Mouse (Mus musculus) hindbrain, embryonic 12.5 days (tissue): ENCODE data around the gene Prkcsh. TPM values are rescaled to one million over a fixed set of nuclear protein-coding genes. Genes with fewer than 3 reads are reported as not detected.

Experiments
- ATAC-seq: fragments of 200-750 bp; cut with Nextera tagmentation; 2 replicates; pipeline ENCODE4 v1.8.0; 2017; ENCODE audit warnings: moderate TSS enrichment; ENCODE audit not compliant: low FRiP score
- H3K27ac ChIP-seq: fragments of 300-500 bp; sonication (generic); 2 replicates; pipeline ENCODE4 v1.5.1; 2016; ENCODE audit warnings: mild to moderate bottlenecking
- H3K27me3 ChIP-seq: fragments of 300-500 bp; sonication (generic); 2 replicates; pipeline ENCODE4 v1.6.1; 2016; ENCODE audit warnings: mild to moderate bottlenecking
- H3K36me3 ChIP-seq: fragments of 300-500 bp; sonication (generic); 2 replicates; pipeline ENCODE4 v1.6.1; 2016; ENCODE audit warnings: mild to moderate bottlenecking
- H3K4me1 ChIP-seq: fragments of 300-500 bp; sonication (generic); 2 replicates; pipeline ENCODE4 v1.6.1; 2016
- H3K4me2 ChIP-seq: fragments of 300-500 bp; sonication (generic); replicated peaks from 2 replicates; pipeline ENCODE4 v1.6.1; 2016; ENCODE audit warnings: mild to moderate bottlenecking
- H3K4me3 ChIP-seq: fragments of 300-500 bp; sonication (generic); 2 replicates; pipeline ENCODE4 v1.5.1; 2016; ENCODE audit warnings: mild to moderate bottlenecking
- H3K9ac ChIP-seq: fragments of 300-500 bp; sonication (generic); 2 replicates; pipeline ENCODE4 v1.6.1; 2016; ENCODE audit warnings: mild to moderate bottlenecking, moderate library complexity
- H3K9me3 ChIP-seq: fragments of 300-500 bp; sonication (generic); replicated peaks from 2 replicates; pipeline ENCODE4 v1.6.1; 2016; ENCODE audit warnings: mild to moderate bottlenecking
- WGBS: fragments of 180-500 bp; shearing (Covaris S2); methylation state at CpG from one replicate; pipeline ENCODE4 v1.1.7; 2016; 5-methylcytosine and 5-hydroxymethylcytosine counted together
- polyA plus RNA-seq: library from polyadenylated mRNA; unstranded; fragments of >200 nt; fragmentation: Nextera tagmentation; extraction: Ambion mirVana; gene quantifications from 2 replicates; pipeline ENCODE4 v1.2.1, GENCODE M21; 2016

Gene Prkcsh
- polyA plus RNA-seq, 1 experiment from 2014 or later = 108 TPM

DNA sequence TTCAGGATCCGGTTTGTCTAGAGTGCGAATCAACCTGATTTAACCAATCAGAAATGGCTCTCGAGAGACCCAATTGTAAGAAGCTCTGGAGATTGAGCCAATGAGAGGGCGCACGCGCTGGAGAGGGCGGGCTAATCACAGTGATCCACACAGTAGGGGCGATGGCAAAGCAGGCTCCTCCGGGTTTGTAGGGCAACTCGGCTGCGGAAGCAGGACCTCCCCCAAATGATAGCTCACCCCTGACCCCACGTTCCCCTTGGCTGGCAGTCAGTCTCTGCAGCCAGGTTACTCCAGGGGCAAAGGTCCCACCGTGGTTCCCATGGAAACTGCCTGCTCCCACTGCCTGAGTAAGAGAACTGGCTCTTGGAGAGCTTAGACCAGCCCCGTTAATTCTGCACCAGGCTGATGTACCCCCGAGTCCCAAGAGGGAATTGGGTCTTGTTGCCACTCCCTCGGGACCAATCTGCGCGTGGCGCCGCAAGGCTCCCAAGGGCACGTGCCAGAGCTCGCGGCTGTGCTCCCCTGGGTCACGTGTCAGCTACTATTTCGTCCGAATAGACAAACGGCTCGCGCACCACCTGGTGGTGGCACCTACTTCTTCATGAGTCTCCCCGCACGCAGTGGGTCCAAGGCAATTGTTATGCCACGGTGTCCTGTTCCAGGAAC is 51.9 kb downstream of the Prkcsh start:
- Histone ChIP-seq H3K4me3 (peak overlapping the region; percentile 14; the same call in 1 of the 2 replicates), H3K4me2 (peak overlapping the region; percentile 38), H3K27ac (no peak overlapping the region), H3K9ac (no peak overlapping the region), H3K9me3 (0 out of 2 replicates have a peak, but pooled peaks cover 4% of the 10 kb centered on the region), H3K4me1 (peaks cover 16% of the 10 kb centered on the region), H3K36me3 (peaks cover 28% of the 10 kb centered on the region), H3K27me3 (peaks cover 49% of the 10 kb centered on the region)
- WGBS = 2% methylated on average over 32 of the region's 32 CpGs
- ATAC-seq = peak; percentile 20

DNA sequence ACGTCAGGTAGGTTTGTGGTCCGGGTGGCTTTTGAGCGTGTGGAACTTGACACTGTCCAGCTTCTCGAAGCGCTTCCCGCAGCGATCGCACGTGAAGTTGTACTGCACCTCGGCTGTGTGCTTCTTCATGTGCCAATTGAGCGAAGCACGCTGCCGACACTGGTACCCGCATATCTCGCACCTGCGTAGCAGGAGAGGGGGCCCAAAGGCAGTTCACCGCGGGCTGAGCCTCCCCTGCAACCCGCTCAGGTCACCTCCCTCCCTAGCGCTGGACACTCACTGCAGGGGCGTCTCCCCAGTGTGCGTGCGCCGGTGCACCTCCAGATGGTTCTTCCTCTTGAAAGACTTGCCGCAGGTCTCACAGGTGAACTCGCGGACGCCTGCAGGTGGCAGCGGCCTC is 53.1 kb downstream of the Prkcsh start:
- no peak overlapping the region for H3K9ac ChIP-seq
- ATAC-seq = no peak

DNA sequence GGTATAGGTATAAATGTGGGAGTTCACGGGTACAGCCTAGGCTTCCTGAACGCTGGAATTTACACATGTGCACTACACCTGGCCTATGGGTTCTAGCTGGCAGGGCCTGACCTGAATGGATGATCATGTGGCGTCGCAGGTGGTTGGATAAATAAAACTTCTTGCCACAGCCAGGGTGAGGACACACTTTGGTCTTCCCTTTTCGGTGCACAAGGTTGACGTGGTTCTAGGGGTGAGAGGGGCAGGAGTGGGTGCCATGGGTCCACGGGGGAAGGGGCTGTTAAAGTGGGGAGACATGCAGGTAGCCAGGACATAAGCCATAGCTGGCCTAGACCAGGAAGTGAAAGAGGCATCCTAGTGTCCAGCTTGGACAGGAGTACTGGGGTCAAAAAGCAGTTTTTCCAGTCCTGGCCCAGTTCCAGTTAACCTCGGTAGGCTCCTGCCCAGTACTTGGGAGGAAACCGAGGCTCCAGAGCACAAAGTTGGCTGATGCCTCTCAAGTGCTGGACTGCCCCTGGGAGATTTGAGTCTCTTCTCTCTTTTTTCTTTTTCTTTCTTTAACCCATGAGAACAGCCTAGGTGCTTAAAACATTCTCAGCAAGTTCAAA is 53.8 kb downstream of the Prkcsh start:
- Histone ChIP-seq H3K4me1 (peaks cover 12% of the 10 kb centered on the region), H3K36me3 (peaks cover 39% of the 10 kb centered on the region), H3K4me2 (no peak overlapping the region), H3K27me3 (peaks cover 34% of the 10 kb centered on the region), H3K27ac (no peak overlapping the region), H3K9ac (no peak overlapping the region), H3K4me3 (no peak overlapping the region), H3K9me3 (0 out of 2 replicates have a peak, but pooled peaks cover 4% of the 10 kb centered on the region)
- no peak for ATAC-seq
- 82% methylated on average over 9 of the region's 9 CpGs for WGBS

More for the DNA sequence above, 53.1 kb downstream of the Prkcsh start:
- Histone ChIP-seq H3K9me3 (0 out of 2 replicates have a peak, but pooled peaks cover 4% of the 10 kb centered on the region), H3K27ac (no peak overlapping the region), H3K4me1 (peaks cover 12% of the 10 kb centered on the region), H3K4me2 (no peak overlapping the region), H3K36me3 (peaks cover 32% of the 10 kb centered on the region), H3K27me3 (peaks cover 41% of the 10 kb centered on the region), H3K4me3 (no peak overlapping the region)
- 41% methylated on average over 29 of the region's 29 CpGs for WGBS

DNA sequence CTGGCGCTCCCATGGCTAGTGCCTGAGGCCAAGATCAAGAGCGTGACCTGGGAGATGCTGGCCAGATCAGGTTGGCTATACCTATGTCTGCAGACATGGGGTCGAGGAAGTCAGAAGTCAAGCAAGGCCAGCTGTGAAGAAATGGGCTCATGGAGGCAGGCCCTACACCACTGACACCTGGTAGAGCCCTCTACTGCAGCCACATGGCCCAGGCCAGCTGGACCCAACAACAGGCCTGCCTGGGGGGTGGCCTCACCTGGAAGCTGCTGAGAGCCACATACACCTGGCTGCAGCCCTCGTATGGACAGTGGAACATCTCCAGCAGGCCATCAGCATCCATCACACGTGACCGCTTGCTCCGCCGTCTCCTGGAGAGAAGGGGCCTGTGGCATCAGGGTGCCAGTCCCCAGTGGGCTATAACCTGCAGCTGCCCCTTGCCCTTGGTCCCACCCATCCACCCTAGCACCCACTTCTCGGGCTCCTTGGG is 54.5 kb downstream of the Prkcsh start:
- no peak overlapping the region for H3K9ac ChIP-seq
- no peak overlapping the region for H3K27ac ChIP-seq
- H3K4me1 ChIP-seq = peaks cover 11% of the 10 kb centered on the region
- no peak for ATAC-seq
- whole genome bisulfite sequencing = 94% methylated on average over 9 of the region's 9 CpGs
- H3K27me3 ChIP-seq = peaks cover 28% of the 10 kb centered on the region
- H3K9me3 ChIP-seq = 0 out of 2 replicates have a peak, but pooled peaks cover 4% of the 10 kb centered on the region
- no peak overlapping the region for H3K4me3 ChIP-seq
- peaks cover 45% of the 10 kb centered on the region for H3K36me3 ChIP-seq
- H3K4me2 ChIP-seq = no peak overlapping the region

DNA sequence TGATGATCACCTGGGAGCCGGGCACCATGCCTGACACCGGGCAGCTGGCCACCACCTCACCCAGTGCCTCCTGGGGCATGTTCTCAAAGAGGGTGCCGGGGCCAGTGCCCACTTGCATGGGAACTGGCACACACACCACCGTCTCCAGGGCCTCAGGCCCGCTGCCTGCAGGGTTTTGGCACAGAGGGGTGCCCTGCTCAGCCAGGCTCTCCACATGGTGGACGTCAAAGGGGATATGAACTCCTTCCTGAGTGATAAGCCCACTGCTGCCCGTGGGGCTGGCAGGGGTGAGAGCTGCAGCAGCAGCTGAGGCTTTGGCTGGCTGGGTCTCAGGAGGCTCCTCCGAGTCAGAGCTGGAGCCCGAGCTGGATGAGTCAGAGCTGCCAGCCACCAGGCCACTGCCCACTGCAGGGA is 55.4 kb downstream of the Prkcsh start:
- peaks cover 54% of the 10 kb centered on the region for H3K36me3 ChIP-seq
- H3K9me3 ChIP-seq = 0 out of 2 replicates have a peak, but pooled peaks cover 4% of the 10 kb centered on the region
- no peak for ATAC-seq
- peaks cover 19% of the 10 kb centered on the region for H3K27me3 ChIP-seq
- 95% methylated on average over 9 of the region's 9 CpGs for WGBS
- H3K9ac ChIP-seq = peak overlapping the region; percentile 13; the same call in 1 of the 2 replicates
- no peak overlapping the region for H3K27ac ChIP-seq
- H3K4me1 ChIP-seq = peaks cover 8% of the 10 kb centered on the region
- no peak overlapping the region for H3K4me2 ChIP-seq
- no peak overlapping the region for H3K4me3 ChIP-seq

DNA sequence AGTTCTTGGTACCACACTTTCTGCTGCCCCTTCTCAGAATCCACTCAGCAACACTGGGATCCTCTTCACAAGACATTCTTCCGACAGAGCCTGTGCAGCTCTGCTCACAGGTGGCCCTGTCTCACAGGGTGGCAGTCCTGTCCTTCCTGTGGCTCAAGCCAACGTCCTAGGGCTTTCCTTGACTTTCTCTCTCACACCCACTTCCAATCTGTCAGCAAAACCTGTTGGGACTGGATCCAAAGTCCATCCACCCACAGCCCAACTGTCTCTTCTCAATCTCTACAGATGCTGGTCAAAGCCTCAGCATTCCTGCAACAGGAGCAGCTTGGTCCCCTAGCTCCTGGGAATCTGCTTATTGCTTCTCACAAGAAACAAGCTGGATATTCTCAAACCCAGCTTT is 58.7 kb downstream of the Prkcsh start:
- no peaks in the 10 kb centered on the region for H3K27me3 ChIP-seq
- no peak for ATAC-seq
- H3K4me2 ChIP-seq = no peak overlapping the region
- 0 out of 2 replicates have a peak, but pooled peaks cover 4% of the 10 kb centered on the region for H3K9me3 ChIP-seq
- WGBS = 91% methylated on average over 2 of the region's 2 CpGs
- H3K36me3 ChIP-seq = peaks cover 84% of the 10 kb centered on the region
- H3K27ac ChIP-seq = no peak overlapping the region
- no peak overlapping the region for H3K4me3 ChIP-seq
- H3K4me1 ChIP-seq = no peaks in the 10 kb centered on the region
- H3K9ac ChIP-seq = no peak overlapping the region

Other genes with a start within 250 kb of the Prkcsh start
- 61.6 and 68.2 TPM in 2 replicates for gene Spc24, start 242.5 kb upstream of the Prkcsh start, polyA plus RNA-seq
- 10.6 and 11.2 TPM in 2 replicates for gene Kank2, start 204.1 kb upstream of the Prkcsh start, polyA plus RNA-seq
- 0.26 and 1.1 TPM in 2 replicates for gene Angptl8, start 167.3 kb upstream of the Prkcsh start, polyA plus RNA-seq
- 21.6 and 24.4 TPM in 2 replicates for gene Dock6, start 150.2 kb upstream of the Prkcsh start, polyA plus RNA-seq
- 15.5 and 16.3 TPM in 2 replicates for gene Rab3d, start 84.6 kb upstream of the Prkcsh start, polyA plus RNA-seq
- 8.8 and 9.2 TPM in 2 replicates for gene Ccdc159, start 75.3 kb upstream of the Prkcsh start, polyA plus RNA-seq
- 37.0 and 37.5 TPM in 2 replicates for gene Tmem205, start 75.2 kb upstream of the Prkcsh start, polyA plus RNA-seq
- 48.3 and 54.9 TPM in 2 replicates for gene Plppr2, start 65.8 kb upstream of the Prkcsh start, polyA plus RNA-seq
- 7.2 and 9.5 TPM in 2 replicates for gene Swsap1, start 47.1 kb upstream of the Prkcsh start, polyA plus RNA-seq
- 4.3 TPM in 2 replicates for gene Epor, start 39.3 kb upstream of the Prkcsh start, polyA plus RNA-seq
- gene Rgl3, start 13.4 kb upstream of the Prkcsh start, polyA plus RNA-seq = 1.9 TPM in 2 replicates
- 4.1 and 4.7 TPM in 2 replicates for gene Ccdc151, start 172 bp upstream of the Prkcsh start, polyA plus RNA-seq
- gene Elavl3, start 49.2 kb downstream of the Prkcsh start, polyA plus RNA-seq = 62.6 and 62.9 TPM in 2 replicates
- not detected in 2 replicates for gene Gm49318, start 68.5 kb downstream of the Prkcsh start, polyA plus RNA-seq
- gene Zfp653, start 68.6 kb downstream of the Prkcsh start, polyA plus RNA-seq = 16.4 and 20.4 TPM in 2 replicates
- gene Ecsit, start 82.6 kb downstream of the Prkcsh start, polyA plus RNA-seq = 37.1 and 40.0 TPM in 2 replicates
- gene Cnn1, start 96.4 kb downstream of the Prkcsh start, polyA plus RNA-seq = 1.9 and 3.1 TPM in 2 replicates
- 161 and 177 TPM in 2 replicates for gene Elof1, start 114.4 kb downstream of the Prkcsh start, polyA plus RNA-seq
- gene Acp5, start 132.9 kb downstream of the Prkcsh start, polyA plus RNA-seq = 8.3 and 9.8 TPM in 2 replicates
- gene Pigyl, start 154.0 kb downstream of the Prkcsh start, polyA plus RNA-seq = 58.8 and 65.6 TPM in 2 replicates
- gene Zfp872, start 185.3 kb downstream of the Prkcsh start, polyA plus RNA-seq = 0.26 TPM in 1 of 2 replicates, not detected in the other
- gene Zfp809, start 222.9 kb downstream of the Prkcsh start, polyA plus RNA-seq = 10.5 and 11.5 TPM in 2 replicates